Mouse (Mus musculus): Measurements from ENCODE around the gene Stambp.

Stambp gene

GRCm38 (mm10) chr6:83568901-83569862 lies 3.3 kb downstream of the Stambp start:
- in situ Hi-C loops (cut with MboI, MseI), result no loop called here

- in situ Hi-C loops (cut with MboI, MseI), result no loop called here
Measured at GRCm38 (mm10) chr6:83555972-83556371, 16.6 kb downstream of the Stambp start.

- in situ Hi-C loops (cut with MboI, MseI), result no loop called here
Measured at GRCm38 (mm10) chr6:83548346-83548745, 24.2 kb downstream of the Stambp start.

GRCm38 (mm10) chr6:83545778-83546177 lies 26.8 kb downstream of the Stambp start:
- in situ Hi-C loops (cut with MboI, MseI), result no loop called here

GRCm38 (mm10) chr6:83541756-83542456 lies 30.6 kb downstream of the Stambp start:
- in situ Hi-C loops (cut with MboI, MseI), result no loop called here

GRCm38 (mm10) chr6:83540017-83540416 lies 32.5 kb downstream of the Stambp start:
- in situ Hi-C loops (cut with MboI, MseI), result no loop called here

GRCm38 (mm10) chr6:83536795-83537059 lies 35.8 kb downstream of the Stambp start:
- in situ Hi-C loops (cut with MboI, MseI), result no loop called here

- in situ Hi-C loops (cut with MboI, MseI), result no loop called here
Measured at GRCm38 (mm10) chr6:83536028-83536794, 36.3 kb downstream of the Stambp start, which contains the start of gene Actg2. Gene Actg2, minus strand, starts transcription at chr6:83536265.

GRCm38 (mm10) chr6:83532608-83533007 lies 39.9 kb downstream of the Stambp start:
- in situ Hi-C loops (cut with MboI, MseI), result no loop called here

- in situ Hi-C loops (cut with MboI, MseI), result no loop called here
Measured at GRCm38 (mm10) chr6:83523194-83523593, 49.3 kb downstream of the Stambp start.

GRCm38 (mm10) chr6:83521784-83522183 lies 50.7 kb downstream of the Stambp start:
- in situ Hi-C loops (cut with MboI, MseI), result no loop called here

- in situ Hi-C loops (cut with MboI, MseI), result no loop called here
Measured at GRCm38 (mm10) chr6:83518637-83519036, 53.9 kb downstream of the Stambp start.

- in situ Hi-C loops (cut with MboI, MseI), result no loop called here
Measured at GRCm38 (mm10) chr6:83515172-83515571, 57.4 kb downstream of the Stambp start.

- in situ Hi-C loops (cut with MboI, MseI), result loop anchor here (5.0 kb wide), 1 partner anchor 160 kb away; no protein-coding TSS in a partner anchor
Measured at GRCm38 (mm10) chr6:83512495-83512894, 60.0 kb downstream of the Stambp start.

GRCm38 (mm10) chr6:83510210-83510609 lies 62.3 kb downstream of the Stambp start:
- in situ Hi-C loops (cut with MboI, MseI), result loop anchor here (5.0 kb wide), 1 partner anchor 158 kb away; no protein-coding TSS in a partner anchor

- in situ Hi-C loops (cut with MboI, MseI), result loop anchor here (5.0 kb wide), 1 partner anchor 67 kb away; no protein-coding TSS in a partner anchor
Measured at GRCm38 (mm10) chr6:83509442-83509841, 63.1 kb downstream of the Stambp start.

- in situ Hi-C loops (cut with MboI, MseI), result loop anchor here (5.0 kb wide), 1 partner anchor 65 kb away; no protein-coding TSS in a partner anchor
Measured at GRCm38 (mm10) chr6:83507168-83507546, 65.4 kb downstream of the Stambp start.

GRCm38 (mm10) chr6:83506258-83507167 lies 66.0 kb downstream of the Stambp start, which contains the start of gene Dguok:
Gene Dguok, minus strand, starts transcription at chr6:83506969.
- in situ Hi-C loops (cut with MboI, MseI), result loop anchor here (5.0 kb wide), 1 partner anchor 64 kb away; no protein-coding TSS in a partner anchor

GRCm38 (mm10) chr6:83505554-83505953 lies 67.0 kb downstream of the Stambp start:
- in situ Hi-C loops (cut with MboI, MseI), result loop anchor here (5.0 kb wide), 1 partner anchor 63 kb away; no protein-coding TSS in a partner anchor

- in situ Hi-C loops (cut with MboI, MseI), result no loop called here
Measured at GRCm38 (mm10) chr6:83503361-83503760, 69.2 kb downstream of the Stambp start.
